Mouse (Mus musculus) frontal cortex, adult (tissue): ENCODE measurements at regions not wholly inside any gene's neighbourhood (a gene's known extent, or its start where the extent isn't known, plus 50 kb on each side); places are given as distances from the start of the nearest gene placed in this dataset.
"Not testable (repeated sequence)": the region's sequence is repeated elsewhere in the genome, so short reads cannot be mapped to it uniquely, and the experiment has no call there.

Experiments
- ATAC-seq: cut with Nextera tagmentation; 2 replicates; pipeline ENCODE4 v1.9.2; 2017; ENCODE audit warnings: mild to moderate bottlenecking, moderate library complexity, mixed read lengths; ENCODE audit not compliant: low TSS enrichment

DNA sequence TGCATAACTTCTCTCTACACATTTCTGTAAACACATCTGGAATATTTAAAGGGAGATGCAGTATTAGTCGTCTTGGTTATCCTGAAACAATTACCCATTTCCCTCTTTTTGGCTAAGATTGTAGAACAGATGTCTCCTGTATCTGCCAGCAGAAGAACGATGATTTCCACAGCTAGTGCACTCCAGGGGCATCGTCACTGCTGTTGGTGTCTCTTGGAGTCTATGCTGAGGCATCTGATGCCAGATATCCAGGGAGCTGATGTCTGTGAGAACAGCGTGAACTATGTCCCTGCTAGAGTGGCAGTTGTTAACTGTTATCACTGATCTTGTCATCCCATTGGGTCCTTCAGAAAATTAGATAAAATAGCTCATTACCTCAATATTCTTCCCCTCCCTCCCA lies 536.2 kb downstream of the Trhde start:
- peak; percentile 92 for ATAC-seq

DNA sequence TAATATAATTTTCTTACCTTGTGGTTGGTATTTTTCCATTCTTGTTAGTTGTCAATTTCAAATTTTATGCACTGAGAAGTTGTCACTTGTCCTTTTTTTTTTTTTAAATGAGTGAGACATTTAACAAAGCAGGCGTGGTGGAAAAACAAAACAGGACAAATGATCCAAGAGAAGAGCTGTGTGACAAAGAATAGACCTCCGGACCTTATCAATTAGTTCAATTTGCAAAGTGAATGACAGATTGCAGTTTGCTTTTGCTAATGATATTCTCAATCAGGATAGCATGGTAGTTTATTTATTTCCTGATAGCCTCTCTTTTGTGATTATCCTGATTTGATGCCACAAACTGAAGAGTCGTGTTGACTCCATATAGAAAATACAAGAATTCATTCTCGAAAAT lies 560.5 kb downstream of the Trhde start:
- ATAC-seq: no peak

DNA sequence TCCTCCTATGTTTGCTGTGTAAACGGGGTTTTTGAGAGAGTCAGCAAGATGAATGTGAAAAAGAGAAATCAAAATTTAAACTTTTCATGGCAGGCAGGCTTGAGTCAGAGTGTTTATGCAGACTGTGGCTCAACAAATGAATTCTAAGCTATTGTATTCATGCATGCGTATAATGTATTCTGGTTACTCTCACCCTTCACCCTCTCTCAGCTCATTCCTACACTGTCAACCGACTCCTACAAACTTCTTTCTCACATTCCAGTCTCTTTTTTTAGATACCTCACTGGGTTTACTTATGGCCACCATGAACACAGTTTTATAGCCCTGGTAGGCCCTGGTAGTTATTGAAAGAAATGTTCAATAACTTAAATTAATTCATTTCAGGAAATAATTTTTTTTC lies 574.5 kb downstream of the Trhde start:
- ATAC-seq: no peak

DNA sequence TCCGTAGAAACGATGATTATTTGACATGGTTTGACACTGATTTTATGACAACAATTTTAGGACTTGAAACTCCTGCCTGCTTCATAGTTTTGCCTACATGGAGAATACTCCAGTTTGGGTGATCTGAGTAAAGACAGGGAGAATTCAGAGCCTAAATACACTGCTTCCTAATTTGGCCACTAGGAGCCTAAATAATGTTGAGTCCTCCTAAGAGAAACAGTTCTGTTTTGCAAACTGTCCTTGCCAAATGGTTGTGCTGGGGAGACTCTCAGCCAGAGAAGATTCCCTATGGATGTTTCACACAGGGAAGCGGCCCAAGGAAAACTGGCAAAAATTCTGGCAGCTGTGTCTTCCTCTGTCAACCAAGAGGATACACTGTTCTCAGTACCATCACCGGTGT lies 600.5 kb downstream of the Trhde start:
- ATAC-seq: no peak

DNA sequence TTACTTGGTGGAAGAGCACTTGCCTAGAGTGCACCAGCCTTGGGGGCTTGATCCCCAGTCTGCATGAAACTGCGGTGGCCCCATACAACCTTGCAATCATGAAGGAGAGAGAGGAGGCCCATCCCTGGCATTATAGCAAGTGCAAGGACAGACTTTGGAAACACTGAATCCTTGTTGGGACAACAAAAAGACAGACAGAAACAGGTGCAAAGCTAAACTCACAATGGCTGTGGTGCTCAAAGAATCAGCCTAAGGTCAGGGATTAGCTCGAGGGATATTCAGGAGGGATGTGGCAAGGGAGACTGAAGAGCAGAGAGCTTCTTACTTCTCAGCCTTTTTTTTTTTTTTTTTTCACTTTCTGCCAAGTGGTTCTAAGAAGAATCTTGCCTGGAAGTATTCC lies 601.2 kb downstream of the Trhde start:
- ATAC-seq: no peak

DNA sequence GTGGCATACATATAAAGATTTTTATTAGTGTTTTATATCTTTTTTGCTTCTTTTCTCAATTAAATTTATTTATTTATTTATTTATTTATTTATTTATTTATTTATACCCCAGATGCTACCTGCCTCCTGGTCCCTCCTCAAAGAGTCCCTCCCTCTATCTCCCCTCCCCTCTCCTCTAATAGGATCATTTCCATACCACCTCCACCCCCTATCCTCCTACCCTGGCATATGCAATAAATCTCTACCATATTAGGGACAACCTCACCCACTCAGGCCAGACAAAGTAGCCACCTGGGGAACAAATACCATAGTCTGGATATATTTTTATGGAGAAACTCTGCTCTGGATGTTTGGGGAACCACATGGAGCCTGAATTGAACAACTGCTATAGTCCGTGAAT lies 615.8 kb downstream of the Trhde start:
- ATAC-seq: no peak

DNA sequence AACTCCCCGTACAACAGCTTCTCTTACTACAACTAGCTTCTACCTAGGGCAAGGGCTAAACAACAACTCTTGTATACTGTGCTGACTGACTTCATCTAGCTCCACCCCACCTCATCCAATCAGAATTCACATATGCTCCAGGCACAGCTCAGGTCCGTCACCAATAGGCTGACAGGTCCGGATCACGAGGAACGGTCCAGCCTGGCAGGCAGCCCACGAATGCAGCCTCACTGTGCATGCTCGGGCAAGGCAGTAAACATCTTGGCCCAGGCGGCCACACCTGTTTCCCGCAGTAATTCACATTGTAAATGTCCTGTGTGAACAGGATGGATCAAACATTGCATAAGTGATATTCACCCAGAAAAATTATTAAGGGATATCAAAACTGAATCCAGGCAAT lies 658.8 kb downstream of the Trhde start:
- not testable (repeated sequence) for ATAC-seq

DNA sequence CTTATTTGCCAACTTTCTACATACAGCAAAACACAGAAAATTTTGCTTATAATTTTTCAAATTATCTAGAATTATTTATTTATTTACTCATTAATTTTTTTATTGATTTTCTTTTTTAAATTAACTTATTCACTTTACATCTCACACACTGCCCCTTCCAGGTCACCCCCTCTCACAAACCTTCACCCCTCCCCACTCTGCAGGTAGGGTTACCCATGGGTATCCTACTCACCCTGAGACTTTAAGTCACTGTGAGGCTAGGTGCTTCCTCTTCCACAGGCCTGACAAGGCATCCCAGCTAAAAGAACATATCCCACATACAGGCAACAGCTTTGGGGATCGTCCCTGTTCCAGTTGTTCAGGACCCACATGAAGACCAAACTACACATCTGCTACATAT lies 664.2 kb downstream of the Trhde start:
- ATAC-seq: no peak

DNA sequence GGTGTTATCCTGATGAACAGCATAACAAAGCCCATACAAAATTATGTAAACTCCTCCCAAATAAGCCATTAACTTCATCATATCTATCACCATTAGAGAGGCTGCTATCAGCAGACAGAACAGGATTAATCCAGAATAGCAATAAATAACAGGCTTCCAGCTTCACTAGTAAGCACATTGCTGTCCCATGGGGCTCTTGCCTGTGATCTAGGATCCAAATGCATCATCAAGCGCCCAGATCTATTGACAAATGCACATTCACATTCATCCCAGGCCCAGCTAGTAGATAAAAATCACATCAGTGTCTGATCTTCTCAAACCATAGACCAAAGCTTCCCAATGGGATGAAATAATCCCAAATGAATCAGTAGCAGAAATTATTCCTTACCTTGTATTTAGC lies 665.0 kb downstream of the Trhde start:
- no peak for ATAC-seq
